Mouse (Mus musculus) testis, postnatal 10 days (tissue): ENCODE measurements around the gene Gm10073.

ENCODE experiments used
- DNase-seq: peaks from one replicate; pipeline ENCODE4 v3.0.0; 2021; ENCODE audit warnings: low spot score

The Gm10073 gene

GRCm38 (mm10) chr8:106550906-106551305 is 22.4 kb downstream of the Gm10073 start:
- no peak for DNase-seq

DNA sequence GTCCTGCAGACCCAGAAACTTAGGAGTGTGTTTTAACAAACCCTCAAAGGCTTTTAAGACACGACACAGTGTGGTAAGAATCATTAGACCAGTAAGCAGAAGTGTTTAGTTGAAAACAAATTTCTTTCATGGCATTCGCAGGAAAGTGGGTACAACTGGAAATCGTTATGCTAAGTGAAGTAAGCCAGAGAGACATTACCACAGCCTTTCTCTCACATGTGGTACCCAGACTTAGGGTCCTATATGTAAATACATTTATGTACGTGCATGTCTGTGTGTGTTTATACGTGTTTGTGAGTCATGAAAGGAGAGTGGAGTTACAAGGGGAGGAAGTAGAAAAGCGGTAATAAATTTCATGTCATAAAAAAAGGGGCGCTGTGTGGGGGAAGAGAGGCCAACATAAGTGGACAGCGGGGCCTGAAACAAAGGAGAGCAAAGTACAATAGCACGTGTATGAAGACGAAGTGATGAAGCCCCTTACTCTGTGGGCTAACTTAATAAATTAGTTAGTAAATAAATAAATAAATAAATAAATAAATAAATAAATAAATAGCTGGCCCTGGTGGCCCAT is 24.8 kb downstream of the Gm10073 start:
- DNase-seq: no peak

DNA sequence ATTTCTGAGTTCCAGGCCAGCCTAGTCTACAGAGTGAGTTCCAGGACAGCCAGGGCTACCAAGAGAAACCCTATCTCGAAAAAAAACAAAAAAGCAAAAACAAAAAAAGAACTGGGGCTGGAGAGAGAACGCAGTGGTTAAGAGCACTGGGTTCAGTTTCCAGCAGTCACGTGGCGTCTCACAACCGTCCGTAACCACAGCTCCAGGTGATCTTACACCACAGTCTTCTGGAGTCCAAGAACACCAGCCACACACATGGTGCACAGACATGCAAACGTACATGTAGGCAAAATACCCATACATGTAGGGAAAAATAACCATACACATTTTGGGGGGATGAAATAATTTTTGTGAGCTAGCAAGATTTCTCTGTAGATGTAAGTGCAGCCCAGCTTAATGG is 26.5 kb downstream of the Gm10073 start:
- DNase-seq: no peak

DNA sequence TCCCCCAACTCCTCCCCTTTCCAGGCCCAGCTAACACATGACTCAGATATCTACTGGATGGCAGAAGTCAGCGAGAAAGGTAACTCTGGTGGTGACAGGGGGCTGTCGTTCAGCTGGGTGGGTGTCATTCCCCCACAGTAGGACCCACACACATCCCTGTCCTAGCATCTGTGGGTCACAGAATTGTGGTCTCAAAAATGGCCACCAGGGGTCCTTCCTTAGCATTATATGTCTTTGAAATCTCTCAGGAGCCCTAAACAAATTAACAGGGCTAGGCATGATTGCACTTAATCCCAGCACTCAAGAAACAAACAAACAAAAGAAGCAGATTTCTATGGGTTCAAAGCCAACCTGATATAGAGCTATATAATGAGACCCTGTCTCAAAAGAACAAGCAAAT is 28.1 kb downstream of the Gm10073 start:
- DNase-seq: no peak

DNA sequence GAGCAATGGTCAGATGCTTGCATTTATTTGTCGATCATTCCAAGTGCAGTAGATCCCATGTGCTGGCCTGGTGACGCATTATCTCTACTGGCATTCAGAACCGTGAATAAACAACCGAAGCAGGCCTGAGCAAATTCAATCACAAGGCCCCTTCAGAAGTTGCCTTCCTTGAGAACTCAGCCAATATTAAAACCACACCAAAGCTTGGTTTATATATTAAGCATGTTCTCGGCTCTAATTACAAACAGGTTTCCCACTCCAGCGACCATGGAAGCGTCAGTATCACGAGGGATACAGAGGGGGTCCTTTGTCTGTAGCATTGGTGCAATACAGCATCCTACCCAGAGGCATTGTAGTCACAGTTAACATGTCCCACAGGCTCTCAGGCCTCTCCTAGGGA is 30.2 kb downstream of the Gm10073 start:
- no peak for DNase-seq

DNA sequence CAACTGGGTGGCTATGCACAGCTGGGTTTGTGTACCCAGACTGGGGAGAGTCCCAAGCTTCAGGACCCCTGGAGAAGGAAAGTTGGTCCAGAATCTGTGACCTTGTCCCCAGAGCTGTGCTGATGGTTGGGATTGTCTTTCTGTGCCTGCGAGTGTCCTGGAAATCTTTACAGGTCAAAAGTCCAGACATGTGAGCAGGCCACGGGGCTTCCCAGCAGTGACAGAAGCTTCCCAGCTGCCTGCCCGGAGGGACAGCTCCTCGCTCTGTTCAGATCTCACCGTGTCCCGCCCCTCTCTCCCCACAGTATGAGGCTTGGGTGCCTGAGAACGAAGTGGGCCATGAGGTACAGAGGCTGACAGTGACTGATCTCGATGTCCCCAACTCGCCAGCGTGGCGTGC is 32.3 kb downstream of the Gm10073 start:
- no peak for DNase-seq

GRCm38 (mm10) chr8:106539193-106539592 is 34.1 kb downstream of the Gm10073 start:
- no peak for DNase-seq

GRCm38 (mm10) chr8:106535448-106535847 is 37.8 kb downstream of the Gm10073 start:
- DNase-seq: no peak

DNA sequence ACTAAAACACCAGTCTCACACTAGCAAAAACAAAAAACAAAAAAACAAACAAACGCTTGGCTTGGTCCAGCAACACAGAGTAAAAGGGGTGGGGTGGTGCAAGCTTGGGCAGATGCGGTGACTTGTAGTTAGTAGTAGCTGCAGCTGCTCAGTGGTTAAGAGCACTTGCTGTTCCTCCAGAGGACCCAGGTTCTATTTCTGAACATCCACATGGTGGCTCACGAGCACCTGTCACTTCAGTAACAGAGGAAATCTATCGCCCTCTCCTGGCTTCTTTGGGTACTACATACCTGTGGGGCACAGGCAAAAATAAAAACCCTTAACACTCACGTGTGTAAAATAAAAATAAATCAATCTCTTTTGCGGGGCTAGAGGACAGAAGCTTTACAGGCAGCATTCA is 38.8 kb downstream of the Gm10073 start:
- DNase-seq: peak; percentile 83

DNA sequence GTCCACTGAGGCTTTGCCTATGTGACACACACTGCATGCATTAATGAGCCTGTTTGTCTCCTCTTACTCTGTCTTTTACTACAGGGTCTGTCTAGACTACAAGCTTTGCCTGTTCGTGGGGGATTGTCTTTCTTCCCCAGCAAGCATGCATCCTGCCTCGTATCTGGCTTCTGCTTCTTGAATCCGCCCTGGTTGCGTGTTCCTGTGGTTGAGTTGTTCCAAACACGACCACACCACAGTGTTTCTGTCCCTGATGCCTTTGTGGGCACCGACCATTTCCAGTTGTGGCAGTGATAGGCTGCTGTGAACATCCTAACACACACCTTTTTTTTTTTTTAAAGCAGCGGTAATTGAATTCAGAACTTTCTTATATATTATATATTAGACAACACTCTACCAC is 39.6 kb downstream of the Gm10073 start:
- DNase-seq: no peak

- DNase-seq: peak; percentile 78
Measured at GRCm38 (mm10) chr8:106530566-106530965, 42.7 kb downstream of the Gm10073 start.

DNA sequence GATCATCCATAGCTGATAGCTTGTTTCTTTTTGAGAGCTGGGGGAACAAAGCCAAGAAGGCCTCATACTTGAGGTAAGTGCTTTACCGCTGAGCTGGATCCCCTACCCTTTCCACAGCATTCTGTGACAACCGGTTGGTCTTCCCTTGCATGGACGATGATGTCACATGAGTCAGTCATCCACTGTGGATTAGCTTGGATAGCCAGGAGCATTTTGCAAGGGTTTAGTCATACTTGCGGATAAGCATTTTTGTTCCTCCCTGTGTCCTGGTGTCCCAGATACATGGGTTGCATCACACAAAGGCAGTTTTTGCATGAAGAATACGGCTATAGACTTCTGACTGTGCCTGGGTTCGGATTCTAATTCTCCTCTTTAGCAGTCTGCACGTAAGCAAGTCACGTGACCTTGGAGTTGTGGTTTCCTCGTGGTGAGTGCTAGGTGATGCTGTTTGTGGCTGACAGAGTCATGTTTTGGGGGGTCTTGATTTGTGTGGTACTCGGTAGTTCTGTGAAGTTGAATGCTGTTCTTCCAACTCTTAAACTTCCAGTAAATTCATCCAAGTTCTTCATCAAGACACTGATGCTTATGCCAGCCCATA is 43.3 kb downstream of the Gm10073 start:
- DNase-seq: no peak

DNA sequence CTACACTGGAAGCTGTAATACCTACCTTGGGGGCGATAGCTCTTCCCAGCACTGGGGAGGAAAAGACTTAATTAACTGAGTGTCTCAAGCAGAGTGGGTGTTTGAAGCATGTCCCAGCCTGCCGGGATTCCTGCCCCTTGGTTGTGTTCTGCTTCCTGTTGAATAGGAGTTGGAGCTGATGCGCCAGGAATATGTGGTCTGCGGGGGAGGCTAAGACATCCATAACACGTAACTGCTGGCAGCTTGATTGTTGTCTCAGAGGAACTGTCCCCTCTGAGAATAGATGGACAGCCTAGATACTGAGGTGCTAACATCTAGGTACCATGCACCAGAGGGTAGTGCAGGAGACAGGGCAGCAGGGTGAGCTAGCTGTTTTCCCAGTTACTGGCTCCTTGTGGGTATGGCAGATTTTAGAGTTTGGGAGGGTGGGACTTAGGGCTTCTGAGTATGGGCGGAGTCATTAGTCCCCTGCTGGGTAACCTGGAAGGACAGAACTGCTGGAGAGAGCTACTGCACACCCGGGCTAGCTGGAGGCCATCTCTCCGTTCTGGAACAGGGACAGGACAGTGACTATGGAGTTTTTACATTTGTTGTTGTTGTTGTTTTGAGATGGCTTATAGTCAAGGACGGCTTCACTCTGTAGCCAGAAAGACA is 44.5 kb downstream of the Gm10073 start:
- DNase-seq: no peak

- DNase-seq: peak; percentile 55
Measured at GRCm38 (mm10) chr8:106527241-106528036, 45.8 kb downstream of the Gm10073 start.

- no peak for DNase-seq
Measured at GRCm38 (mm10) chr8:106526725-106527124, 46.5 kb downstream of the Gm10073 start.
